Mouse (Mus musculus) liver, postnatal 0 days (tissue): Measurements from ENCODE around the gene Bid.

Source experiments
- CTCF ChIP-seq: sonication (generic); IDR thresholded peaks from 2 replicates; pipeline ENCODE4 v1.5.1; 2016; ENCODE audit warnings: antibody characterized with exemption, low read depth
- EP300 ChIP-seq: IDR thresholded peaks from 2 replicates; pipeline ENCODE4 v1.6.1; 2016; ENCODE audit warnings: antibody characterized with exemption, low read depth, mild to moderate bottlenecking

DNA sequence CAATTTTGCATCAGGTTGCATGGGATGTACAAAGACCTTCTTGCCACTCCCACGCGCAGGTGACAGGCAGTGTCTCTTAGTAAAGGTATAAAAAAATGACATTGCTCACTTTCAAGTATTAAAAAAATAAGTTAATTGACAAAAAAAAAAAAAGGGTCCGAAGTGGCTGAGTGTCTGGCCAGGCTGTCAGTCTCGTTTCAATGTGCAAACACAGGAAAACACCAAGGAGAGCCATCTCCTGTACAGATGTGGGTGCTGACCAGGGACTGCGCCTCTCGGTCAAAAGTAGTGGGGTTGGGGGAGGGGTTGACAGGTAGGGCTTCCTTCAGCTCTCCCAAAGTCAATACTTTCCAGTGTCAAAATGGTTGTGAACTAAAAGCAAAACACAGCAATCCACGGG is 17.0 kb upstream of the Bid start:
- TF ChIP-seq CTCF: no peak
- no peak for TF ChIP-seq EP300
